Mouse (Mus musculus) MEL (cell line): ENCODE data around the gene Olfr1391. TPM values are rescaled to one million over a fixed set of nuclear protein-coding genes. Genes with fewer than 3 reads are reported as not detected.

Experiments
- DNase-seq: peaks from one replicate; pipeline ENCODE4 v3.0.0; 2011; ENCODE audit warnings: low read depth, low spot score
- H3K27ac ChIP-seq: 2 replicates; pipeline ENCODE4 v1.5.1; 2012; ENCODE audit warnings: low read depth, mild to moderate bottlenecking, control low read depth, low read length, moderate library complexity; ENCODE audit not compliant: control insufficient read depth
- H3K27me3 ChIP-seq, 2 experiments: fragments of 150-350 bp in 1 of 2; sonication (generic) in 1 of 2; 2 replicates each; pipeline ENCODE4 v1.6.1; 2012; ENCODE audit warnings: low read length in 2 of 2, mild to moderate bottlenecking in 2 of 2, improper control_type of control experiment in 1 of 2, moderate library complexity in 1 of 2; ENCODE audit not compliant: insufficient read depth in 2 of 2, control insufficient read depth in 1 of 2
- H3K36me3 ChIP-seq, 2 experiments: 2 replicates each; pipeline ENCODE4 v1.6.1; 2012 to 2014; ENCODE audit warnings: low read length in 2 of 2, improper control_type of control experiment in 1 of 2, inconsistent platforms in 1 of 2, mild to moderate bottlenecking in 1 of 2; ENCODE audit not compliant: insufficient read depth in 2 of 2, control insufficient read depth in 1 of 2
- H3K4me1 ChIP-seq, 2 experiments: fragments of 150-350 bp in 1 of 2; sonication (generic) in 1 of 2; 2 replicates each; pipeline ENCODE4 v1.6.1; 2012; ENCODE audit warnings: low read length in 2 of 2, improper control_type of control experiment in 1 of 2, mild to moderate bottlenecking in 1 of 2; ENCODE audit not compliant: insufficient read depth in 2 of 2, control insufficient read depth in 1 of 2
- H3K4me3 ChIP-seq, 2 experiments: fragments of 150-350 bp in 1 of 2; sonication (generic) in 1 of 2; 2 replicates each; pipeline ENCODE4 v1.5.1; 2012; ENCODE audit warnings: low read depth in 2 of 2, low read length in 2 of 2, mild to moderate bottlenecking in 2 of 2, moderate library complexity in 2 of 2, control low read depth in 1 of 2, improper control_type of control experiment in 1 of 2; ENCODE audit not compliant: control insufficient read depth in 1 of 2, insufficient read depth in 1 of 2
- H3K79me2 ChIP-seq: 2 replicates; pipeline ENCODE4 v1.6.1; 2012; ENCODE audit warnings: mild to moderate bottlenecking, low read length, moderate library complexity; ENCODE audit not compliant: control insufficient read depth, poor library complexity, insufficient read depth
- H3K9ac ChIP-seq: 2 replicates; pipeline ENCODE4 v1.6.1; 2012; ENCODE audit warnings: low read depth, mild to moderate bottlenecking, control low read depth, low read length, moderate library complexity; ENCODE audit not compliant: control insufficient read depth, poor library complexity, severe bottlenecking
- H3K9me3 ChIP-seq: fragments of 150-350 bp; sonication (generic); replicated peaks from 2 replicates; pipeline ENCODE4 v1.6.1; 2012; ENCODE audit warnings: mild to moderate bottlenecking, low read length, improper control_type of control experiment, moderate library complexity; ENCODE audit not compliant: insufficient read depth
- CHD1 ChIP-seq: IDR thresholded peaks from 2 replicates; pipeline ENCODE4 v1.6.1; 2012; ENCODE audit warnings: low read depth, mild to moderate bottlenecking, inconsistent platforms, low read length, improper control_type of control experiment
- ELF1 ChIP-seq: IDR thresholded peaks from 2 replicates; pipeline ENCODE4 v1.6.1; 2014; ENCODE audit warnings: low read depth, mild to moderate bottlenecking, inconsistent platforms, low read length, improper control_type of control experiment, moderate library complexity
- MAFK ChIP-seq: IDR thresholded peaks from 2 replicates; pipeline ENCODE4 v1.6.1; 2011; ENCODE audit warnings: low read depth, mild to moderate bottlenecking, low read length, improper control_type of control experiment, borderline replicate concordance
- MAX ChIP-seq: IDR thresholded peaks from 2 replicates; pipeline ENCODE4 v1.6.1; 2011; ENCODE audit warnings: low read length, improper control_type of control experiment
- POLR2A ChIP-seq, 2 experiments: IDR thresholded peaks; 2 replicates each; pipeline ENCODE4 v1.6.1; 2011 to 2012; ENCODE audit warnings: low read length in 2 of 2, mild to moderate bottlenecking in 2 of 2, control low read depth in 1 of 2, improper control_type of control experiment in 1 of 2, low read depth in 1 of 2, moderate library complexity in 1 of 2; ENCODE audit not compliant: control insufficient read depth in 1 of 2, insufficient read depth in 1 of 2, poor library complexity in 1 of 2
- TAL1 ChIP-seq: IDR thresholded peaks from 2 replicates; pipeline ENCODE4 v1.6.1; 2012; ENCODE audit warnings: mild to moderate bottlenecking, inconsistent platforms, low read length, moderate library complexity, mixed read lengths
- TBP ChIP-seq: IDR thresholded peaks from 2 replicates; pipeline ENCODE4 v1.8.0; 2011; ENCODE audit warnings: low read depth, low read length, improper control_type of control experiment
- UBTF ChIP-seq: IDR thresholded peaks from 2 replicates; pipeline ENCODE4 v1.6.1; 2012; ENCODE audit warnings: low read depth, mild to moderate bottlenecking, inconsistent platforms, low read length, improper control_type of control experiment, moderate library complexity, borderline replicate concordance; ENCODE audit not compliant: insufficient read depth
- ZC3H11A ChIP-seq: IDR thresholded peaks from 2 replicates; pipeline ENCODE4 v1.6.1; 2012; ENCODE audit warnings: low read depth, mild to moderate bottlenecking, inconsistent platforms, low read length, improper control_type of control experiment
- ZKSCAN1 ChIP-seq: IDR thresholded peaks from 2 replicates; pipeline ENCODE4 v1.6.1; 2012; ENCODE audit warnings: low read depth, mild to moderate bottlenecking, inconsistent platforms, low read length, improper control_type of control experiment, moderate library complexity
- polyA plus RNA-seq, 2 experiments: library from polyadenylated mRNA; stranded (reverse) in 1 of 2; unstranded in 1 of 2; fragments of >175 nt in 1 of 2; fragments of >200 nt in 1 of 2; gene quantifications; 2 replicates each; pipeline versions ENCODE4 v1.2.1 to v1.2.4; 2012; ENCODE audit warnings: low replicate concordance in 2 of 2, low read depth in 1 of 2; ENCODE audit not compliant: insufficient read length in 2 of 2, insufficient read depth in 1 of 2, missing spikeins in 1 of 2
- total RNA-seq: library from RNA; depleted of rRNA; stranded (reverse); fragments of 300-350 nt; gene quantifications from 2 replicates; pipeline ENCODE4 v1.2.3, GENCODE M21; 2012; rRNA removed

Gene Olfr1391
- total and polyA plus RNA-seq, 3 experiments, result not detected

DNA sequence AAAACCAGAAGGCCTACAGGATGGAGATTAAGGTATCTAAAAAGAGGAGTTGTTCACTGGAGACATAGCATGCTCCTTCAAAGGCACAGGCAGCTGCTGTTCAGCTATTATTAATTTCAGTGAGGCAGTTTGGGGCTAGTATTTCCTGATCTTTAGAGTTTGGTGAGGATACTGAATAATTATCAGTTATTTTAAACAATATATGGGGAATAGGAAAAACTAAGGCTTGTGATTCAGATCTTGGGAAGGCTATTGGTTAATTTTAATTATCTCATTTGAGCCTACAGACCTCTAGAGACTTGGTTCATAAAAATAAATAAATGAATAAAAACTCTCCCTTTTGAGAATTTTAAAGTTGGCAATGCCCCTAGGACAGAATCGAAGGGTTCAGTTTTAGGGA is 12.3 kb downstream of the Olfr1391 start, which contains the start of gene Olfr1390:
Gene Olfr1390, plus strand, starts transcription at position 301 of the 400 bp plus-strand sequence.
- Histone ChIP-seq H3K79me2 (no peaks in the 10 kb centered on the region), H3K36me3 (no peaks in the 10 kb centered on the region), H3K9ac (no peak within 1 kb of the TSS), H3K4me3 (no peak within 1 kb of the TSS), H3K27ac (no peak within 1 kb of the TSS), H3K27me3 (no peaks in the 10 kb centered on the region)
- no peak for TF ChIP-seq MAX
- TF ChIP-seq, all 39 proteins: peak for 0
- Histone ChIP-seq H3K9me3 (no peaks in the 10 kb centered on the region), H3K4me1 (no peaks in the 10 kb centered on the region)
- no peak for DNase-seq

DNA sequence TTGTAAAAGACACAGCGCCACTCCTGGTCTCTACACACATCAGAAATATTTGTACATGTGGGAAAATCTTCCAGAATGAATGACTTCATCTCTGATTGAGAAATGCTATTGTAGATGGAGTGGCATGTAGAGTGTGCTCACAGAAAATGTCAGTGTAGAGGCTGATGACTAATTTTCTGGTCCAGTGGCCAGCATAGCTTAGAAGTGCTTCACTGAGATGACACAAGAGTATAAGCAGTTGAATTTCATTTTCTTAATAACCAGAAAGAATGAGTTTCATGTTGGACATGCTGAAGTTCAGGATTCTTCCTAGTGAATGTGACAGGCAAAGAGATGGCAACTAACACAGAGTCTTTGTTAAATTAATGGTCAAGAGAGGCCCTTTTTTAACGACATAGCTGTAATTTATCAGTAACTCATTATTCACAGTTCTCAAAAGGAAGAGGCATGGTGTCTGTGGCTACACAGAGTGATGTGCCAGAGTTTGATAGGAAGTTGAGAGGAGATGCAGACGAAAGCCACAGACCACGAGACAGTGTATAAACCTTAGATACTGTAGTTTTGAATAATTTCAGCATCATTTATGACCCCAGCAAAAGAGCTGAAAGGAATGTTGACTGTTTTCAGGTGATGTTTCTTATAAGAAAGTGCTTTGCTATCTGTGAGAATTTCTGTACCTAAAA is 14.7 kb downstream of the Olfr1391 start:
- no peak for DNase-seq
- Histone ChIP-seq H3K9ac (no peak overlapping the region), H3K4me3 (no peak overlapping the region), H3K79me2 (no peaks in the 10 kb centered on the region), H3K27me3 (no peaks in the 10 kb centered on the region; a peak in 1 of 4 replicates), H3K9me3 (no peaks in the 10 kb centered on the region), H3K27ac (no peak overlapping the region), H3K4me1 (no peaks in the 10 kb centered on the region), H3K36me3 (no peaks in the 10 kb centered on the region)
- TF ChIP-seq CHD1 (no peak), TBP (no peak), UBTF (no peak), ZC3H11A (no peak), MAFK (no peak), POLR2A (IDR thresholded peaks at IDR 0.05; ENCODE audit: control insufficient read depth in 1 of 2, insufficient read depth in 1 of 2, low read depth in 1 of 2, low read length in 2 of 2, poor library complexity in 1 of 2) (no peak), ZKSCAN1 (no peak), ELF1 (no peak), TAL1 (no peak)

Other genes starting within 250 kb of the Olfr1391 start
- 35.2 and 48.0 TPM in 2 replicates for gene Ifi47, start 246.2 kb upstream of the Olfr1391 start, total RNA-seq
- 10 to 100 TPM in 1 of 2 experiments, not detected in 1; 26.4 TPM for gene Ifi47, start 246.2 kb upstream of the Olfr1391 start, polyA plus RNA-seq
- not detected in 2 replicates for gene Olfr1396, start 207.9 kb upstream of the Olfr1391 start, total RNA-seq
- gene Olfr1396, start 207.9 kb upstream of the Olfr1391 start, polyA plus RNA-seq, result under 1 TPM in 1 of 2 experiments, not detected in 1; 0.06 TPM
- gene Olfr1395, start 180.5 kb upstream of the Olfr1391 start, total RNA-seq, result not detected in 2 replicates
- gene Olfr1395, start 180.5 kb upstream of the Olfr1391 start, polyA plus RNA-seq, result not detected
- not detected in 2 replicates for gene Olfr1394, start 168.4 kb upstream of the Olfr1391 start, total RNA-seq
- not detected for gene Olfr1394, start 168.4 kb upstream of the Olfr1391 start, polyA plus RNA-seq
- gene Btnl9, start 135.6 kb upstream of the Olfr1391 start, total RNA-seq, result not detected in 2 replicates
- under 1 TPM in 1 of 2 experiments, not detected in 1; 0.03 TPM for gene Btnl9, start 135.6 kb upstream of the Olfr1391 start, polyA plus RNA-seq
- 30.8 and 31.8 TPM in 2 replicates for gene Zfp62, start 119.5 kb upstream of the Olfr1391 start, total RNA-seq
- gene Zfp62, start 119.5 kb upstream of the Olfr1391 start, polyA plus RNA-seq, result 100 to 1,000 TPM in 1 of 2 experiments, 10 to 100 TPM in 1; 16.7 to 132 TPM
- gene Mgat1, start 78.6 kb upstream of the Olfr1391 start, total RNA-seq, result 41.1 and 41.9 TPM in 2 replicates
- 10 to 100 TPM in 1 of 2 experiments, not detected in 1; 44.3 TPM for gene Mgat1, start 78.6 kb upstream of the Olfr1391 start, polyA plus RNA-seq
- not detected in 2 replicates for gene Olfr1393, start 44.4 kb upstream of the Olfr1391 start, total RNA-seq
- gene Olfr1393, start 44.4 kb upstream of the Olfr1391 start, polyA plus RNA-seq, result not detected
- gene Olfr1392, start 37.5 kb upstream of the Olfr1391 start, total RNA-seq, result not detected in 2 replicates
- not detected for gene Olfr1392, start 37.5 kb upstream of the Olfr1391 start, polyA plus RNA-seq
- gene Olfr10, start 18.0 kb upstream of the Olfr1391 start, total RNA-seq, result not detected in 2 replicates
- gene Olfr10, start 18.0 kb upstream of the Olfr1391 start, polyA plus RNA-seq, result not detected
- gene Olfr1390, start 12.4 kb downstream of the Olfr1391 start, total RNA-seq, result not detected in 2 replicates
- gene Olfr1390, start 12.4 kb downstream of the Olfr1391 start, polyA plus RNA-seq, result not detected
- not detected in 2 replicates for gene Olfr1389, start 100.3 kb downstream of the Olfr1391 start, total RNA-seq
- gene Olfr1389, start 100.3 kb downstream of the Olfr1391 start, polyA plus RNA-seq, result not detected
- gene Olfr1388, start 113.9 kb downstream of the Olfr1391 start, total RNA-seq, result 0.10 and 0.15 TPM in 2 replicates
- 100 to 1,000 TPM in 1 of 2 experiments, not detected in 1; 974 TPM for gene Olfr1388, start 113.9 kb downstream of the Olfr1391 start, polyA plus RNA-seq
- not detected in 2 replicates for gene Olfr1387, start 132.6 kb downstream of the Olfr1391 start, total RNA-seq
- gene Olfr1387, start 132.6 kb downstream of the Olfr1391 start, polyA plus RNA-seq, result not detected
- gene Olfr1386, start 142.3 kb downstream of the Olfr1391 start, total RNA-seq, result not detected in 2 replicates
- gene Olfr1386, start 142.3 kb downstream of the Olfr1391 start, polyA plus RNA-seq, result not detected
- gene Olfr1385, start 166.3 kb downstream of the Olfr1391 start, total RNA-seq, result not detected in 2 replicates
- not detected for gene Olfr1385, start 166.3 kb downstream of the Olfr1391 start, polyA plus RNA-seq
- not detected in 2 replicates for gene Olfr1384, start 184.0 kb downstream of the Olfr1391 start, total RNA-seq
- gene Olfr1384, start 184.0 kb downstream of the Olfr1391 start, polyA plus RNA-seq, result not detected
- gene Olfr1383, start 196.9 kb downstream of the Olfr1391 start, total RNA-seq, result not detected in 2 replicates
- not detected for gene Olfr1383, start 196.9 kb downstream of the Olfr1391 start, polyA plus RNA-seq
- gene Olfr1382, start 205.5 kb downstream of the Olfr1391 start, total RNA-seq, result not detected in 2 replicates
- gene Olfr1382, start 205.5 kb downstream of the Olfr1391 start, polyA plus RNA-seq, result under 1 TPM in 1 of 2 experiments, not detected in 1; 0.03 TPM
- not detected in 2 replicates for gene Olfr1381, start 220.7 kb downstream of the Olfr1391 start, total RNA-seq
- gene Olfr1381, start 220.7 kb downstream of the Olfr1391 start, polyA plus RNA-seq, result not detected
- gene Olfr1380, start 234.1 kb downstream of the Olfr1391 start, total RNA-seq, result not detected in 2 replicates
- gene Olfr1380, start 234.1 kb downstream of the Olfr1391 start, polyA plus RNA-seq, result not detected